Mouse (Mus musculus) limb, embryonic 13.5 days (tissue): ENCODE measurements around the gene Maml3. TPM values are rescaled to one million over a fixed set of nuclear protein-coding genes. Genes with fewer than 3 reads are reported as not detected.

Source experiments
- ATAC-seq: fragments of 200-750 bp; cut with Nextera tagmentation; 2 replicates; pipeline ENCODE4 v1.8.0; 2017; ENCODE audit warnings: low read depth, moderate number of reproducible peaks, moderate TSS enrichment; ENCODE audit not compliant: low FRiP score
- H3K27ac ChIP-seq: fragments of 300-500 bp; sonication (generic); 2 replicates; pipeline ENCODE4 v1.5.1; 2015; ENCODE audit warnings: inconsistent platforms, mild to moderate bottlenecking, moderate library complexity
- H3K27me3 ChIP-seq: fragments of 300-500 bp; sonication (generic); 2 replicates; pipeline ENCODE4 v1.6.1; 2015; ENCODE audit warnings: mild to moderate bottlenecking, inconsistent platforms
- H3K36me3 ChIP-seq: fragments of 300-500 bp; sonication (generic); 2 replicates; pipeline ENCODE4 v1.6.1; 2015; ENCODE audit warnings: inconsistent platforms, mild to moderate bottlenecking, moderate library complexity
- H3K4me1 ChIP-seq: fragments of 300-500 bp; sonication (generic); 2 replicates; pipeline ENCODE4 v1.6.1; 2015; ENCODE audit warnings: inconsistent platforms
- H3K4me2 ChIP-seq: fragments of 300-500 bp; sonication (generic); replicated peaks from 2 replicates; pipeline ENCODE4 v1.6.1; 2015; ENCODE audit warnings: inconsistent platforms, mild to moderate bottlenecking, moderate library complexity
- H3K4me3 ChIP-seq: fragments of 300-500 bp; sonication (generic); 2 replicates; pipeline ENCODE4 v1.5.1; 2015; ENCODE audit warnings: moderate library complexity, mild to moderate bottlenecking, inconsistent platforms
- H3K9ac ChIP-seq: fragments of 300-500 bp; sonication (generic); 2 replicates; pipeline ENCODE4 v1.6.1; 2015; ENCODE audit warnings: mild to moderate bottlenecking, inconsistent platforms
- H3K9me3 ChIP-seq: fragments of 300-500 bp; sonication (generic); 2 replicates; pipeline ENCODE4 v1.6.1; 2016; ENCODE audit warnings: inconsistent platforms
- WGBS: fragments of 180-500 bp; shearing (Covaris S2); methylation state at CpG from one replicate; pipeline ENCODE4 v1.1.7; 2015; 5-methylcytosine and 5-hydroxymethylcytosine counted together
- polyA plus RNA-seq: library from polyadenylated mRNA; unstranded; fragments of >200 nt; fragmentation: Nextera tagmentation; extraction: Ambion mirVana; gene quantifications from 2 replicates; pipeline ENCODE4 v1.2.1, GENCODE M21; 2015

Maml3 gene
- polyA plus RNA-seq, 1 experiment from 2014 or later: 5.1 TPM

DNA sequence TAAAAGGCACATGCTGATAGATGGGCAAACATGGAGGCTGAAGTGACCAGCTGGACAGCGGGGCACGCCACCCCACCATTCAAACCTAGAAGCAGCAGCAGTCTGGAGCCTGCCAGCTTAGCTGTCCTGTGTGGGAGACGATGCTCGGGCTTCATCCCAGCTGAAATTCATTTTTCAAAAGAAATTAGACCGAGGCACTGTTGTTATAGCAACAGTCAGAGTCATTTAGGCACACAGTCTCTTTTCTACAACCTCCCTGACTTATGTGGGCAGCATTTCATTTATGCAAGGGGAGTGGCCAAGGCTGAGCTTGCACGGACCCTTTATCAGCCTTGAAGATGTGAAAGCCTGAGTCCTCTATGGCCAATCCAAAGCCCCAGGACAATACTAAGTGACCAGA is 234.9 kb downstream of the Maml3 start:
- H3K9me3 ChIP-seq: no peaks in the 10 kb centered on the region
- no peaks in the 10 kb centered on the region for H3K36me3 ChIP-seq
- H3K4me2 ChIP-seq: no peak overlapping the region
- H3K4me3 ChIP-seq: no peak overlapping the region
- no peak for ATAC-seq
- no peak overlapping the region for H3K9ac ChIP-seq
- H3K4me1 ChIP-seq: peaks cover 27% of the 10 kb centered on the region
- H3K27ac ChIP-seq: no peak overlapping the region
- 71% methylated on average over 6 of the region's 6 CpGs for WGBS
- H3K27me3 ChIP-seq: no peaks in the 10 kb centered on the region

DNA sequence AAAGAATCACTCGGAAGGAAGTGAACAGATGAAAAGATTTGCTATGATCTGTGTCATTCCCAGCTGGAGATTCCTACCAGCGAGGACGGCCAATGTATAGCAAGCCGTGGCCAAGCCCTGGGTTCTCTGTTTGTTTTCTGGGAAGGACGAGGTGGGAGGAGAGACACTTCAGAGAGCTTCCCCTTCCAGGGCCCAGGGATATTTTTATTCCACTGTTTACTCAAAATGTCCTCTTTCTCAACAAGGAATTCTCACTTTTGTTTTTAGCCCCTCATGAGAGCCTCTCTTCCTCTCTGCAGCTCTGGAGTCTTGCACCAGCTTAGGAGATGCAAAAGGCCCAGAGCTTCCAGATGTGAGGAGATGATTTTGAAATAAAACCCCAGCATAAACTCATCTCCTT is 236.0 kb downstream of the Maml3 start:
- no peaks in the 10 kb centered on the region for H3K36me3 ChIP-seq
- no peak overlapping the region for H3K4me3 ChIP-seq
- H3K4me1 ChIP-seq: peaks cover 25% of the 10 kb centered on the region
- ATAC-seq: no peak
- H3K4me2 ChIP-seq: no peak overlapping the region
- H3K27me3 ChIP-seq: no peaks in the 10 kb centered on the region
- no peak overlapping the region for H3K9ac ChIP-seq
- 56% methylated on average over 5 of the region's 5 CpGs for WGBS
- no peak overlapping the region for H3K27ac ChIP-seq
- H3K9me3 ChIP-seq: no peaks in the 10 kb centered on the region

DNA sequence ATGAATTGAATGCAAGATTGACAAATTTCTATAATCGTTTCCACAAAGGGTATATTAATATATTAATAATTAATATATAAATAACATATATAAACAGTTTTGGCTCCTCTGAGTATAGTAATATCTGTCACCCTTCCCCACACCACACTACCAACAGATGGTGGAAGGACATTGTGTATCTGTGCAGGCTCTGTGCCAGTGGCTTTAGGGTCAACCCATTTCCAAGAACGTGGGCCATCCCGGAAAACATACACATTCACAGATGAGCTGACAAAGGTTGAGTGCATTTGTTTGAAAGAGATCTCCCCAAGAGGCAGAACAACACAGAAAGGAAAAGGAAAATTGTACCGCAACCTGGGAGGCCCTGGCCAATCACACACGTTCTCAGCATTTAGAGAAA is 238.4 kb downstream of the Maml3 start:
- H3K9me3 ChIP-seq: no peaks in the 10 kb centered on the region
- ATAC-seq: no peak
- WGBS: 85% methylated on average over 5 of the region's 5 CpGs
- peaks cover 23% of the 10 kb centered on the region for H3K4me1 ChIP-seq
- H3K36me3 ChIP-seq: no peaks in the 10 kb centered on the region
- H3K27me3 ChIP-seq: no peaks in the 10 kb centered on the region
- no peak overlapping the region for H3K4me2 ChIP-seq
- no peak overlapping the region for H3K9ac ChIP-seq
- no peak overlapping the region for H3K27ac ChIP-seq
- H3K4me3 ChIP-seq: no peak overlapping the region

DNA sequence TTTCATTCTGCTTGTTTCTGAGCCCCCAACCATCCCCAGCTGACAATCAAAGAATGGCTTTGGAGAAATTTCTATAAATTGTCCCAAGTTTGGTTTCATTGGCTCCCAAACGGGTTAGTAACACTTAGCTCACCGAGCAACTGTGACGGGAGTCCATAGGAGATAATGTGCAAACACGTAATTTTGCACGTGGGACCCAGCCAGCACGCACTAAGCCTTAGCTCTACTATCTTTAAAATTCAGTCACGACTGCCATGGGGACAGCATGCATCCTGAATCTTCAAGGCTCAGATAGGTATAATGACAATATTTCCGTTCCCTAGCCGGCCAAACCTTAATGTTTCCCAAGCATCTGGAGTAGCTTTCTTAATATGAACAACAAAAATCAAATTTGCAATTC is 243.2 kb downstream of the Maml3 start:
- ATAC-seq: no peak
- Histone ChIP-seq H3K4me2 (no peak overlapping the region), H3K9ac (no peak overlapping the region), H3K27ac (no peak overlapping the region), H3K9me3 (no peaks in the 10 kb centered on the region), H3K4me3 (no peak overlapping the region), H3K36me3 (peaks cover 1% of the 10 kb centered on the region; the same call in 1 of the 2 replicates), H3K4me1 (peaks cover 33% of the 10 kb centered on the region), H3K27me3 (no peaks in the 10 kb centered on the region)
- 77% methylated on average over 9 of the region's 9 CpGs for WGBS

DNA sequence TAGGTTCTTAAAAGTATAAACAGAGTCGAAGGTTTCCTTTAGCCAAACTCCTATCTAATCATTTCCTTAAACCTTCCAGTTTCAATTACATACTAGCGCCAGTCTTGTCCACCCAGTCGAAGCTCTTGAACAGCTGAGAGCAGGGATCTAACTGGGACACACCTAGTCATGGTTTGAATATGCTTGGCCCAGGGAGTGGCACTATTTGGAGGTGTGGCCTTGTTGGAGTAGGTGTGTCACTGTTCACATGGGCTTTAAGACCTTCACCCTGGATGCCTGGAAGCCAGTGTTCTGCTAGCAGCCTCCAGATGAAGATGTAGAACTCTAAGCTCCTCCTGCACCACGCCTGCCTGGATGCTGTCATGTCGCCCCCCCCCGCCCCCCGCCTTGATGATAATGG is 244.4 kb downstream of the Maml3 start:
- peaks cover 33% of the 10 kb centered on the region for H3K4me1 ChIP-seq
- WGBS: 83% methylated on average over 7 of the region's 7 CpGs
- no peak overlapping the region for H3K4me3 ChIP-seq
- H3K36me3 ChIP-seq: peaks cover 13% of the 10 kb centered on the region
- H3K27me3 ChIP-seq: no peaks in the 10 kb centered on the region
- no peak overlapping the region for H3K27ac ChIP-seq
- no peak overlapping the region for H3K9ac ChIP-seq
- no peaks in the 10 kb centered on the region for H3K9me3 ChIP-seq
- ATAC-seq: no peak
- H3K4me2 ChIP-seq: no peak overlapping the region

DNA sequence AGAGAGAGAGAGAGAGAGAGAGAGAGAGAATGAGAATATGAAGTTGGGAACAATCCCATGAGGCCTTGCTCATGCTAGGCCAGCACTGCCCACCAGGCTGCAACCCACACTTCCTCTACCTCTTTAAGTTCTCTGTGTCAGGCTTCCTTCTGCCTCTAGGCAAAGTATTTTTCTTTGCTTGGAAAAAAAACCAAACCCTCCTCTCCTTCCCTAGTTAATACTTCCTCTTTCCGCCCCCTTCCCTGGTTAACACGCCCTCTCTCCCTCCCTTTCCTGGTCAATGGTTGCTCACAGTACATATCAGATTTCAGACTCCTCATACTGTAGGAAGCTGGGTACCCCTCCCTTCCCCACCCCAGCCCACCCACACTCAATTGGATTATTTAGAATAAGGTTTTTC is 245.7 kb downstream of the Maml3 start:
- Histone ChIP-seq H3K4me3 (no peak overlapping the region), H3K36me3 (peaks cover 17% of the 10 kb centered on the region), H3K27ac (no peak overlapping the region), H3K4me2 (no peak overlapping the region), H3K4me1 (peaks cover 26% of the 10 kb centered on the region), H3K9ac (no peak overlapping the region), H3K27me3 (no peaks in the 10 kb centered on the region), H3K9me3 (no peaks in the 10 kb centered on the region)
- 40% methylated on average over 2 of the region's 2 CpGs for WGBS
- no peak for ATAC-seq

- WGBS: 79% methylated on average over 10 of the region's 10 CpGs
Observed at GRCm38 (mm10) chr3:51854152-51854551, 250.7 kb downstream of the Maml3 start.

DNA sequence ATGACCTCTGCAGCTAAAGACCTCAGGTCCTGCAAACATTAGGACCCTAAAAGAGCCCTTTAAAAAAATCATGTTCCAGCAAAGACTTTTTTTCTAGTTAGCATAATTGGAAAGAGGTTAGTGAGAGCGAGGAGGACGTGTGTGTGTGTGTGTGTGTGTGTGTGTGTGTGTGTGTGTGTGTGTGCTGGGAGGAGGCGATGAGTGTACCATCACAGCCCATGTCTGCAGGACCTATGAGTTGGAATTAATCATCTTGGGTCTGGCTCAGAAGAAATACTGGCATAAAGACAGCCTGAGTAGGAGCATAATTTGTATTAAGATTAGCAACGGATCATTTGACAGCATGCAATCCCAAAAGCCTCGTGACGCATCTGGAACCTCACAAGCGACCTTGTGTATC is 251.3 kb downstream of the Maml3 start:
- 85% methylated on average over 6 of the region's 7 CpGs for WGBS

More at GRCm38 (mm10) chr3:51854152-51854551, 250.7 kb downstream of the Maml3 start:
- no peak overlapping the region for H3K9ac ChIP-seq
- ATAC-seq: no peak
- H3K27me3 ChIP-seq: no peaks in the 10 kb centered on the region
- peaks cover 17% of the 10 kb centered on the region for H3K36me3 ChIP-seq
- H3K4me1 ChIP-seq: peaks cover 9% of the 10 kb centered on the region; the same call in 1 of the 2 replicates
- H3K4me3 ChIP-seq: no peak overlapping the region
- H3K4me2 ChIP-seq: no peak overlapping the region
- peaks cover 2% of the 10 kb centered on the region; the same call in 1 of the 2 replicates for H3K9me3 ChIP-seq
- no peak overlapping the region for H3K27ac ChIP-seq

GRCm38 (mm10) chr3:51852692-51853091 is 252.2 kb downstream of the Maml3 start:
- 0 out of 2 replicates have a peak, but pooled peaks cover 4% of the 10 kb centered on the region for H3K4me1 ChIP-seq
- H3K4me2 ChIP-seq: no peak overlapping the region
- peaks cover 2% of the 10 kb centered on the region; the same call in 1 of the 2 replicates for H3K9me3 ChIP-seq
- no peaks in the 10 kb centered on the region for H3K27me3 ChIP-seq
- no peak overlapping the region for H3K4me3 ChIP-seq
- H3K36me3 ChIP-seq: peaks cover 17% of the 10 kb centered on the region
- H3K9ac ChIP-seq: no peak overlapping the region
- no peak for ATAC-seq
- no peak overlapping the region for H3K27ac ChIP-seq
- 72% methylated on average over 3 of the region's 3 CpGs for WGBS

More for the DNA sequence above, 251.3 kb downstream of the Maml3 start:
- 0 out of 2 replicates have a peak, but pooled peaks cover 4% of the 10 kb centered on the region for H3K4me1 ChIP-seq
- H3K9me3 ChIP-seq: peaks cover 2% of the 10 kb centered on the region; the same call in 1 of the 2 replicates
- no peak for ATAC-seq
- H3K27ac ChIP-seq: no peak overlapping the region
- no peak overlapping the region for H3K9ac ChIP-seq
- peaks cover 17% of the 10 kb centered on the region for H3K36me3 ChIP-seq
- H3K4me2 ChIP-seq: no peak overlapping the region
- no peak overlapping the region for H3K4me3 ChIP-seq
- no peaks in the 10 kb centered on the region for H3K27me3 ChIP-seq

DNA sequence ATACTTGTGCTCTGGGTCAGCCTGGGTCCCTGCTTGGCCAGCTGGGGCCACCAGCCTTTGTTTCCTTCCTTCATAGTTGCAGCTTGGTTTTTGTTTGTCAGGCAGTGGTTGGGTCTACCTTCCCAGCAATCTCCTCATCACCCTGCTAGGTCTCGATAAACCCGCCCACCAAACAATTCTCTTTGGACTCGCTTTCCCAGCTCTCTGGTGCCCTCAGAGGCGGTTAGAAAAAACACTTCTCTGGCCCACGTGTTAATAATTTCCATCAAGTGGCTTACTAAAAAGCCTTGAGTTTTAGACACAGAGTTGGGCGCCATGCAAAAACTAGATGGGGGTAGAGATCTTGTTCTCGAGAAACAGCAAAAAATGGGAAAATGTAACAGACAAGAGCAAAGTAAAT is 253.3 kb downstream of the Maml3 start:
- Histone ChIP-seq H3K9ac (no peak overlapping the region), H3K9me3 (peaks cover 2% of the 10 kb centered on the region; the same call in 1 of the 2 replicates), H3K36me3 (peaks cover 16% of the 10 kb centered on the region), H3K27ac (no peak overlapping the region), H3K4me3 (no peak overlapping the region), H3K4me1 (0 out of 2 replicates have a peak, but pooled peaks cover 4% of the 10 kb centered on the region), H3K27me3 (no peaks in the 10 kb centered on the region), H3K4me2 (no peak overlapping the region)
- WGBS: 64% methylated on average over 7 of the region's 7 CpGs
- no peak for ATAC-seq

- Histone ChIP-seq H3K9me3 (peaks cover 2% of the 10 kb centered on the region; the same call in 1 of the 2 replicates), H3K27ac (no peak overlapping the region), H3K9ac (no peak overlapping the region), H3K4me2 (no peak overlapping the region), H3K4me1 (0 out of 2 replicates have a peak, but pooled peaks cover 4% of the 10 kb centered on the region), H3K27me3 (no peaks in the 10 kb centered on the region), H3K4me3 (no peak overlapping the region), H3K36me3 (no peaks in the 10 kb centered on the region)
- 86% methylated on average over 6 of the region's 6 CpGs for WGBS
- no peak for ATAC-seq
Observed at GRCm38 (mm10) chr3:51849462-51849861, 255.4 kb downstream of the Maml3 start.

DNA sequence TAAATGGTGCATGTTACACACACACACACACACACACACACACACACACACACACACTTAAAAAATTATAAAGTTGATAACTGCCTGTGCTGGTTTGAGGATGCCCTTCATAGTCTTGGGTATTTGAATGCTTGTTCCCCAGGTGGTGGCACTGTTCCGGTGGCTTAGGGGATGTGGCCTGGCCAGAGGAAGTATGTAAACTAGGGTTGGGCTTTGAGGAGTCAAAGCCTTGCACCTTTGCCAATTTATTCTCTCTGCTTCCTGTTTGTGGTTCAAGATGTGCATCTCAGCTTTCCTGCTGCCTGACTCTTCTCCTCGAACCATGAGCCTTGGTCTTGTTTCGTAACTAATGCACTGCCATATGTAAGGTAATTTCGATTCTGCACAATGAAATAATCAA is 257.6 kb downstream of the Maml3 start:
- WGBS: 94% methylated on average over 4 of the region's 4 CpGs
- H3K27ac ChIP-seq: no peak overlapping the region
- H3K4me1 ChIP-seq: 0 out of 2 replicates have a peak, but pooled peaks cover 6% of the 10 kb centered on the region
- no peak overlapping the region for H3K4me3 ChIP-seq
- ATAC-seq: no peak
- H3K4me2 ChIP-seq: no peak overlapping the region
- no peak overlapping the region for H3K9ac ChIP-seq
- H3K27me3 ChIP-seq: no peaks in the 10 kb centered on the region
- no peaks in the 10 kb centered on the region for H3K9me3 ChIP-seq
- H3K36me3 ChIP-seq: no peaks in the 10 kb centered on the region

DNA sequence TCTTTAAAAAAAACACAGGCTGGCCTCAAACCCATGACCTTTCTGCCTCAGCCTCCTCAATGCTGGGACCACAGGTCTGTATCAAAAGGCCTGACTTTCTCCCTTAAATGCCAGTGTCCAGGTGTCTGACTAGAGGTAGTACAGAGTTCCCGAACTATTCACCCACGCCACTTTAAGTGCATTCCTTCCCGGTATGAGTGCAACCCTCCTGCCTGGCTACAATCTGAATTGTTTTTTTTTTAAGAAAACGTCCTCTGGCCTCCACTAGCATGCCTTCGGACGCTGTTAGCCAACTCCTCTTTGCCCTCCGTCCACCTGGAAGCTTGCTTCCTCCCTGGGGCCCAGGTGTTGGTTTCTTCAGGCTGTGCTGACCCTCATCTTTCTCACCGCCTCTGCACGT is 260.6 kb downstream of the Maml3 start:
- no peak overlapping the region for H3K4me2 ChIP-seq
- H3K4me3 ChIP-seq: no peak overlapping the region
- no peak overlapping the region for H3K9ac ChIP-seq
- ATAC-seq: no peak
- 75% methylated on average over 9 of the region's 9 CpGs for WGBS
- no peaks in the 10 kb centered on the region for H3K9me3 ChIP-seq
- H3K27ac ChIP-seq: no peak overlapping the region
- no peaks in the 10 kb centered on the region for H3K36me3 ChIP-seq
- H3K27me3 ChIP-seq: no peaks in the 10 kb centered on the region
- 0 out of 2 replicates have a peak, but pooled peaks cover 11% of the 10 kb centered on the region for H3K4me1 ChIP-seq
